Mouse (Mus musculus) heart, postnatal 0 days (tissue): ENCODE measurements around the gene Mbnl2.

Experiments used
- CTCF ChIP-seq: IDR thresholded peaks from 2 replicates; pipeline ENCODE4 v1.5.1; 2016; ENCODE audit warnings: antibody characterized with exemption, control low read depth, low read depth
- EP300 ChIP-seq: IDR thresholded peaks from 2 replicates; pipeline ENCODE4 v1.6.1; 2016; ENCODE audit warnings: antibody characterized with exemption, low read depth

DNA sequence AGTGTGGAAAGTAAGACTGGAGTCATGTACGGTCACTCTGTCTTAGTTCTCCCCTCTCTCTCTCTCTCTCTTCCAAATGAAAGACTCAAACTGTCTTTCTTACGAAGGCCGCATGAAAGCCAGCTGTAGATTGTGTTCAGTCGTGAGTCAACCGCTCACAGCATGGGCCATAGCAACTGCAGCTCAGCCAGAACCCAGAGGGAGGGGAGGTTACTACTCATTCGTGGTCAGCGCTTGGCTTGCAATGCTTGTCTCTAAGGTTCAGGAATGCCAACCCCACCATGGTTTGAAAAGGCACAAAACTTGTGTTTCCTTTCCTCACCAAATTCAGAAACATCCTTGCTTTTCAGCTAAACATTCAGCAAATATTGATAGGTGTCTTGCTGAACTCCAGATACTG is 178.8 kb downstream of the Mbnl2 start:
- TF ChIP-seq EP300 (no peak), CTCF (no peak)
